Mouse (Mus musculus) ES-Bruce4 (cell line): ENCODE data around the gene Tgm6.

Experiments
- CTCF ChIP-seq: IDR thresholded peaks from one replicate; pipeline ENCODE4 v1.8.1; 2011; ENCODE audit warnings: low read depth, low read length
- EP300 ChIP-seq: IDR thresholded peaks from 2 replicates; pipeline ENCODE4 v1.6.1; 2011; ENCODE audit warnings: low read depth, low read length; ENCODE audit not compliant: insufficient read depth
- POLR2A ChIP-seq: IDR thresholded peaks from one replicate; pipeline ENCODE4 v1.8.1; 2011; ENCODE audit warnings: low read length; ENCODE audit not compliant: insufficient read depth

- TF ChIP-seq CTCF (no peak), POLR2A (no peak), EP300 (no peak)
Measured at GRCm38 (mm10) chr2:130144703-130145324, 32.6 kb downstream of the Tgm6 start.
